Mouse (Mus musculus) ES-Bruce4 (cell line): ENCODE data around the gene Elf5.

Experiments
- CTCF ChIP-seq: IDR thresholded peaks from one replicate; pipeline ENCODE4 v1.8.1; 2011; ENCODE audit warnings: low read depth, low read length
- POLR2A ChIP-seq: IDR thresholded peaks from one replicate; pipeline ENCODE4 v1.8.1; 2011; ENCODE audit warnings: low read length; ENCODE audit not compliant: insufficient read depth

DNA sequence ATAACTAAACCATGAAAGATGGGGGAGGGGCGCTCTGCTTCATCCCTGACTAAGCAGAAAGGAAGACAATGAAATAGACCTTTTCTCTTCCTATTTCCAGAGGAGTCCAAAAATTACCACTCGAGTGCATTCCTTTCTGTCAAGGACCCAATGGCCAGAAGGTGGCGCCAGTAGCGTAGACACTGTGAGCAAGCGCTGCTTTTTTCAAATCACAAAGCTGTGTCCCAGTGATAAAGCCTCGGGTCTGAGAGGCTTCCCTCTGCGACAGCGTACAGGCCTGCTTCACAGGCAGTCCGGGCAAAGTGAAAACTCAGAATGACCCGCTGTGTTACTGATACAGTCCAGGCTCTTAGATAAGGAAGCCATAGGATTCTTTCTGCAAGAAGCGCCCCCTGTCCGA, 28.2 kb downstream of the Elf5 start:
- TF ChIP-seq CTCF (peak; percentile 75), POLR2A (no peak)
